Mouse (Mus musculus) right cerebral cortex, postnatal 36 days (tissue): Measurements from ENCODE around the gene Filip1.

ENCODE experiments used
- DNase-seq, 2 experiments: peaks; one replicate each; pipeline ENCODE4 v3.0.0; 2022; ENCODE audit warnings: low spot score in 2 of 2, mixed read lengths in 1 of 2

The Filip1 gene

DNA sequence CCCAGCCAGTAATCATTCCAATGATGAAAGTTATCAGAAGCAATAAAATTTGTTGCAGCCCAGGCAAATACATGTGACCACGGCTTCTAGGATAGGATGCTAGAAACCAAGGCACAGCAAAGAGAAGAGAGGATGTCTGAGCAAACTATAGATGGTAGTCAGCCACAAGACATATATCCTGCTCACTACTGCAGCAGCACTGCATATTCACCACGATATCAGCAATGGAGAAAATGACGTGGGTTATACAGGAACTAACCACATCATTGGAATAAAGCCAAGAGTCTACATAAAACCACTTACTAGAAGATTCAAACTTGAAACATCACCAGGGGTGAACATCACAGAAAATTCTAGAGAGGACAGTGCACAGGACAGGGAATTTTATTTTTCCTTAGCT is 113.8 kb downstream of the Filip1 start:
- no peak for DNase-seq

DNA sequence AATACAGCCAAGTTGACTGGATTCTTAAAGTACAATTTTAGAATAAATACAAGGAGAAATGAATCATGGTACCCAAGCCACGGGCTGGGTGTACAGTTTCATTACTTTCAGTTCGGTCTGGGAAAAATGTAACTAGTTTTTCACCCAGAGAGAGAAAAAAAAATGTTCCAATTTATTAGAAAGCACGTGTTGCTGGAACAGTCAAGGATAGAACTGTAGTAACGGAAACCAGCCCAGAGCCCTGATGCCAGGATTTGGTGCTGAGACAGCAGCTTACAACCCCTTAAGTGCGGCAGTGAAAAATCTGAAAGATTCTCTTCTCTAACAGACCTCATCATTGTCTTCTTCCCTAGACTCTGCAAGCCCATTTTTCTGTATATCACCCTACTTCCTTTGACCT is 118.0 kb downstream of the Filip1 start:
- no peak for DNase-seq

DNA sequence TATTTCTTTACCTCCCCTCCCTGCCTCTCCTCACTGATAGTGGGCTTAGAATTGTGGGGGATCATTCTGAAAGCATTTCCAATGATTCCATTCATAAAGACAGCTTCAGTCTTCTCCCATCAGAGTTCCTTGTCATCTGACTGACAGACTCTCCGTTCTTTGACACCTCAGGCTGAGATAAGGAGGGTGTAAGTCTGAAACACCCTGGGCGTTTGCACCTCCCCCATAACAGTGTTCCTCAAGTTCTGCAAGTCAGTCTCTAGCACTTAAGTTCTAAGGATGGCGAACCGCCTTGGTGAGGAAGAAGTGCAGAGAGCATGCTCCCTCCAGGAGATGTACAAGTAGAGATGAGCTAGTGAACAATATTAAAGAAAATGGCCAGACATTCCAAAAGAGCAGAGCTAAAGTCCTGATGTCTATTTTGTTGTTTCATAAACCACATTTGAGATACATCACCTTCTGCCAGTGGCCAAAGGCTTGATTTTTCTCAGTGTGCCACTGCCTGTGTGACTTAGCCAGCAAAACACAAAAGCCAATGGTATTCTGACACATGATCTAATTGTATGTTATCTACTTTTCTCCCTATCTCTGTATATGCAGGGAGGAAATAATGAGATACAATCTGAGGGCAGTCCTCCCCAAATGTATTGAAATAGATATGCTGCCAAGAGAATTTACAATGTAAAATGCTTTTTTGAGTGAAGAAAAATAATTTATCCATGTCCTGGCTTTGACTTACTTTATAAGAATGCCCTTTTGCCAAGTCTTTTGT is 118.6 kb downstream of the Filip1 start:
- no peak for DNase-seq

DNA sequence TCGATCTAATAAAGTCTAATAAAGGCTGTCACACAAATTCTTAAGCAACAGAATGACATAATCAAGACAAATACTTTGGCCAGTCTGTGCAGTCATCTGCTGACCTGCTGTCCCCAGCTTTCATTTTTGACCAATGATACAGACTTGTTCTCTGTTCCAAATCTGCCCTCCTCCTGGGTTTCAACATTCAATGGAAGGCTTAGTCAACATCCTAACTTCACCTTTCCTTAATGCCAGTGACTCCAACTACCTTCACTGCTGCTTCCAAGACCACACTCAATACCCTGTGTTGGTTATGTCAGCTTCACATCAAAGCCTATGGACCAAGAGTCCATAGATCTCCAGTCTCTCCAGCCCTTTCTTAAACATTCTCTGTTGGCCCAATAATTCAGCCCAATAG is 120.5 kb downstream of the Filip1 start:
- DNase-seq = no peak

DNA sequence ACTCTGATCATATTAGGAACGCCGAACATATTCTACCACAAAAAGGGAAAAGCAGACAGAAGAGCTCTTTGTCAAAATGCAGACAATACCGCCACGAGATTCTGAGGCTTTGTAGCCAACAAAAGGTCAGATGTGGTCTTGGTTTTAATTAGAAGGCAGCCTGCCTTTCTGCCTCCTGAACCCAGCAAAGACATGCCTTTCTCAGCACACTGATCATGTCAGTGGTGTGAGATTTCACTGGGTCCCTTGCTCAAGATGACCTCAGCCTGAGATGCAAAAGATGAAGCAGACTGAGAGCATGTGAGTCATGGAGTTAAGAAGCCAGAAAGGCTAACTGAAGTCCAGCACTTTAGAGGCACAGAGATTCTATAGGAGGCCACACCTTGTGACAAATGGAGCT is 122.2 kb downstream of the Filip1 start:
- no peak for DNase-seq

DNA sequence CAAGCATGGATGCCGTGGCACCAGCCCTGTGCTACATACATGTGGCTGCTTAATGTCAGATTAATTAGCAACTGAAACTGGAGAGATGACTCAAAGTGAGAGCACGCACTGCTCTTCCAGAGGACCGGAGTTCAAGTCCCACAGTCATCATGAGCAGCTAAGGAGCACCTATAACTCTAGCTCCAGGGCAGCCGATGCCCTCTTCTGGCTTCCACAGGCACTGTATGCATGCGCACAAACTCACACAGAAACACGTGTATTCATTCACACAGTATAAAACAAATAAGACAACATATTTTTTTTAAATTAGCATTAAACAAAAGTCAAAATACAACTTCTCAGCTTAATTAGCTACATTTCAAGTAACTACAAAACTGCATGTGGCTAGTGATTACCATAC is 123.5 kb downstream of the Filip1 start:
- DNase-seq = no peak

DNA sequence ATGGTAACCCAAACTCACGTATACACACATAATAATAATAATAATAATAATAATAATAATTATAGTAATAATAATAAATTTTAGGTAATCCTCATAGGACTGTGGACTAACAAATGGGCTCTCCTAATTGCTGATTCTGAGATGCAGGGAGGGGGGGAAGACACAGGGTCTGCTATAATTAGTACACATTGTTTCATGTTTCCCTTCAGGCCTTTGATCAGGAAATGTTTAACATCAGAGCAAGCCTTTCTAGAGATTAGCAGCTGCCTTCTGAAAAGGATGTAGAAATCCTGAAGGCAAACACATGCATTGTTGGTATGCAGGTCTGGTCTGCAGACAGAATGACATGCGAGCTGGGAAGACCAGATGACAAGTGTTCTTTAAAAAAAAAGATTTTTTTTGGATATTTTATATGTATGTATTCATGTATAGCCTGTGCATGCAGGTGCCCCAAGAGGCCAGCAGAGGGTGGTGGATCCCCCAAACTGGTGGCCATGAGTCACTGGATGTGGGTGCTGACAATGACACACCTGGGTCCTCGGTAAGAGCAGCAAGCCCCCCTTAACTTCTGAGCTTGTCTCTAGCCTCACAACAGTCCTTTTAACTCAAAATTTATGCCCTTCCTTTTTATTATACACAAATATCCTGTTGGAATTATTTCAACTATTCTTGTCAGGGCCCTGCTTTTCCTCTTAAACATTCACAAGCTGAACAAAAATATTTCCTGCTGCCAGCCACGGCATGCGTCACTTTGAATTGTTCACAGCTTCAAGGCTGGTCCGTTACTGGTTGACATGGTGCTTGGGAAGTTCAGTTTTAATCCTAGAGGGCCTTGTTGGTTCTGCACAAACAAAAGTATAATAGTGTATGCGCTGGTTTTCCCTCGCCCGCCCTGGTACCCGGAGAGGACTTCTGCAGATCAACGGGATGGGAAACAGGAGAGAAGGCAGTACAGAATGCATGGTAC is 127.1 kb downstream of the Filip1 start:
- DNase-seq = no peak

DNA sequence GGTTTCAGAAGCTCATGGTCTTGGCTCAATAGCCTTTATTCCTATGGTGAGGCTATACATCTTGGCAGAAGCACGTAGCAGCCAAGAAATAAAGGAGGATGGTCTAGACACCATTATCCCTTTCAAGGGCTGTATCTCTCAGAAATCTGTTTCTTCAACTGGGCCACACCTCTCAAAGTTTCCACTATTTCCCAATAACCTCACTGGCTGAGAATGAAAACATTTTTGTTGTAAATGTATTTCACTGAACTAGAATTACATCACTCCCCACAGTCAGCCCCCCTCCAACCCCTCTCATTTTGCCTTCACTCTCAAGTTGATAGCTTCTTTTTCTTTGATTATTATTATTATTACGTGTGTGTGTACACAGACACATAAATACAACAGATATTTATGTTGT is 129.5 kb downstream of the Filip1 start:
- no peak for DNase-seq

DNA sequence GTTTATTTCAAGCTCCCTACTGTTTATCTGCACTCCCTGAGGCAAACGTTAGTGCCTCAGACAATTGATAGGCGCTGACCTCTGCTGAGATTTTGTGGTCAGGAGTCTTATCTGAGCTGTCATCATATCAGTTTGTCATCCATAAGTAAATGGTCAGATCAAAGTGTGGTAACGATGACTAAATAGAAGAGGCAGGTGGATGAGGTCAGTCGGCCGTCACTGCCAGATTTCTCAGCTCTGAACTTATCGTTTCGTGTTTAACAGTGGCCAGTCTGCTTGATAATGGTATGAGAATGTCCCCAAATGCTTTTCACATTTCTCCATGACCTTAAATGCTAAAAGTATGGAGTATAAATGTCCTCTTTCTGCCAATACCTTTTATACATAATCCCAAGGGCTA is 132.6 kb downstream of the Filip1 start:
- no peak for DNase-seq

DNA sequence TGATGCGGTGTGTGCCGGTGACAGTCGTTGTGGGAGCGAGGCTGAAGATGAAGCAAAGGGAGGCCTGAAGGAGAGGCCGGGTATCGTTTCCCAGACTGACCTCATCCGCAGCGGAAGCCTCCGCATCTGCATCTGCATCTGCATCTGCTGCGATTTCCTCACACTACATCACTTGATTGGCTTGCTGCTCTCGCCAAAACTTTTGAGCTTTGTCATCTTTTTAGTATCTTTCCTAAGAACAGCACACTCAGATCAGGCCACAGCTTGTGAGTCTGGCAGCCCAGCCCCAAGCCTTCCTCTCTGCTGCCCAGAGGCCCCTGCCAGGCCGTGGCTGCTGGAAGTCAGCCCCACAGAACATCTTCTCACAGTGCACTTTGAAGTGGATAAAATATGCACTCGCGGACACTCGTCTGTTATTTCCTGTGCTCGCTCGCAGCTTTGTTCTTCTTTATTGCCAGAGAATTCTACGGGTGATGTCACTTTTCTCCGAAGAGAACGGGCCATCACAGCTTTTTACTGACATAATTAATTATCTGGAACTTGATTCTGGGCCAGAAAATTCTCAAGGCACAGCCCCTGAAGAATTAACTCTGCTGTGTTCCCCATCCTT is 137.0 kb downstream of the Filip1 start:
- DNase-seq = no peak

DNA sequence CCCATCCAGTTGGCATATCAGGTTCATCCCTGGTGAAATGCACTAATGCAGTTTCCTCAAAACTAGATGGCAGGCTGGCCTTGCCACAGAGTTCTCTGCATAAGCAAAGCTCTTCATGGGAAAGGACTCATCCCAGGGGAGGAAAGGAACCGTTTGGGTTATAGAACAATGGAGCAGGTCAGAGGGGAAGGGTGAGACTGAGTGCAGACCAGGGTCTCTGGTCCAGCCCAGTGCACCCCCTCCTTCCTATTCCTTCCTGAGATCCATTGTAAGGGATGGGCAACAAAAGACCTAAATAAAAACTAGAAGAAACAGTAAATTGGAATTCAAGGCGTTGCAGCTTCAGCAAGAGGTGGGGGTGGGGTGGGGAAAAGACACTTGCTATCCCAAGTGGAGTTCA is 140.1 kb downstream of the Filip1 start:
- DNase-seq = no peak

DNA sequence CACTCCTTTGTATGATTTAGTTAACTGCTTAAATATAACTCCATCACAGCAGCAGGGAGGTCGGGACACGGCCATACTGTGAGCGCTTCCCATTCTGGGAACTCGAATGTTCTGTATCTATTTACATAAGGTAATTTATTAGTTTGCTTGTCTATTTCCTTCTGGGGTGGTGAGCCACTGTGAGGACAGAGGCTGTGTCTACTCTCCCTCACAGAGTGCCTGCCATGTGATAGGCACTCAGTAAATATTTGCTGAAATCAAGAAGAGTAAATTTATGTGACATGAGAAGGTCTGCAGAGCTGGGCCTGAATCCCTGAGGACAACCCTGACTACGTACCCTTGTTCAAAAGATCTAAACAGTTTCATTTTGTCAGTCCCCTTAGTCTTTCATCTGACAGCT is 143.1 kb downstream of the Filip1 start:
- DNase-seq = no peak

DNA sequence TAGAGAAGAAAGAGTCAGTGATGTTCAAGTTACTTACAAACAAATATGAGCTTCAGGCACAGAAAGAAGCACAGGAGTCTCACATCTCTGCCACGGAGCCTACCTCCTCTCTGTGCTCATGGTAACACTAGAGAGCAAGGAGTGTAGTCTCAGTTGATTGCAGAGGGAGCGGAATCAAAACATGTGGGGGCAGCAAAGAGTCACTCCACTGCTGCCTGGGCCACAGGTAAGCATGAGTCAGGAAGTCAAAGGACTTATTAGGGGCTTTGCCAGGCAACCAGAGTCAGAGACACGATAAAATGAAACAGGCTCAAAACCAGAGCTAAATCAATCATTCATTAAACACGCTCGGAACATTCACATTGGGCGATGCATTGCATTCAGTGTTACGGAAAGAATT is 146.7 kb downstream of the Filip1 start:
- no peak for DNase-seq

DNA sequence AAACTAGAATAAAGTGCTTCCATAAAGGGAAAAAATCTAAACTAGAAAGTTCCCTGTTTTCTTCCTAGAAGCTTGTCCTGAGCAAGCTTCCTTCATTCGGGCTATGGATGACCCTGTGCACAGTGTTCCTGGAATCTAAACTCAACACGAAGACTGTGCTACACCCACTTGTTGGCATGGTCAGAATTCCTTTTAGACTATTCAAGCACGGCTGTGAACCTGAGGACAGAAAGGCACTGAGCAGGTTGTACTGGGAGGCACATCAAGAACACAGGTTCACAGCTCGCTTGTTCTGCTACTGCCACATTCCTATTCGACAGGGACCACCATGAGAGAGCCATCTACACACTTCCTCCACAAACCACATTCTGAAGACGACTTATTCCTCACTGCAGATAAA is 150.1 kb downstream of the Filip1 start:
- DNase-seq = no peak

DNA sequence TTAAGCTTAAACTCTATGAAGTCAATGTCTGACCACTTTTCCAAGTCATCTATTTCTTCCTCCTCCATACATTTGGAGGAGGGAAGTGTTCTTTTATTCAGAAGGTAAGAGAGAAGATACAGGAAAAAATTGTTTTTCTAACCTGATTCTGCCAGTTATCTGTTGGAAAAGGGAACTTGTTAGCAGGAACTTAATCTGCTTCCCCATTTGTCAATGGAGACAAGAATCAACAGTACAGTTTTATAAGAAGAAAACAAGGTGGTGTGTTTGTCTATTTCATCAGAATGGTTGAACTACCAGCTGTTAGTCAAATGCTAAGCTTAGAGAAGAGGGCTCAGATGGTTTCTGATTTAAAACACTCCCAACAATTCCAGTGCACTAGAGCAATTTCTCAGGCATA is 165.6 kb downstream of the Filip1 start:
- DNase-seq = no peak

DNA sequence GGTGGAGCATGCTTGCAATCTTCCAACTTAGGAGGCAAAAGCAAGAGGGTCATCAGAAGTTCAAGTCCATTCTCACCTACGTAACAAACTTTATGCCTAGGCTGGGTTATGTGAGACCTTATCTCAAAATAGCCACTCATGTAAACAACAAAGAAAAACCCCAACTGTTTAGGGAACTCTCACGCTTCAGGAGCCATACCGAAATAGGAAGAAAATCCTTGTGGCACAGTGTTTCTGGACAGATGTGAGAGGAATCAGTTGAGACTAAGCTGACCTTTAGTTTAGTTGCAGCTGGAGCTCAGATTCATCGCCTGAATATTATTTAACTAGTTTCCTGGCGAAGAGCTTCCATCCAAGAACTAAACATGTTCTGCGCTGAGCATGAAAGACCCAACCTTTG is 170.0 kb downstream of the Filip1 start:
- DNase-seq = no peak

DNA sequence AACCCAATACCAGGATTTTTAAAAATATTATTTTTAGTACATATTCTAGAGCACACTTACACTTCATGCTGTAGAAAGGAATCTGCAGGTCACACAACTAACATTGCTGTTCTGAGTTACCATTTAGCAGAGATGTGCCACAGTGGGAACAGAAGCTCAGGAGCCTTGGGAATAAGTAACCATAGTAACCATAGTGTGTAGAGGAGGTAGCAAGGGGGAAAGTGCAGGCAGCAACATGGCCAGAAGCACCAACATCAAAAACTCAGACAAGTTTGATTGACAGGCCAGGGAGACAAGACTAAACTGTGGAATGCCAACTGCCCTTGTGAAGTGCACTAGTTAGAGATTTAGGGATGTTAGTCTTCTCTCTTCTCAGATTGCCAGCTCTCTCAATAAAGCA is 170.6 kb downstream of the Filip1 start:
- DNase-seq = no peak

DNA sequence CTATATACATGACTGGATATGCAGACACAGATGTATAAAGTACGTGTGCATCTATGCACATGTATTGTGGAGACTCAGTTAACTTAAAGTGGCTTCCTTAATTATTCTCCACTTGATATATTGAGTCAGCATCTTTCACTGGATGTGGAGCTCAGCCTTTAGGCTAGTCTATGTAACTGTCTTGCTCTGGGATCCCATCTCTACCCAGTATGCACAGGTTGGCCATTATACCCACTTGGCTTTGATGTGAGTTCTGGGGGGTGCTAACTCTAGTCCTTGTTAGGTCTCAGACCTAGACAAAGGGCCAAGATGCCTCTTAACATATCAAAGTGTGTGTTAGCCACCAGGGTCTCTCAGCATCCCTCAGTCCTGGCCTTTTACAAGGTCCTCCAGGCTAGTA is 181.4 kb downstream of the Filip1 start:
- no peak for DNase-seq

DNA sequence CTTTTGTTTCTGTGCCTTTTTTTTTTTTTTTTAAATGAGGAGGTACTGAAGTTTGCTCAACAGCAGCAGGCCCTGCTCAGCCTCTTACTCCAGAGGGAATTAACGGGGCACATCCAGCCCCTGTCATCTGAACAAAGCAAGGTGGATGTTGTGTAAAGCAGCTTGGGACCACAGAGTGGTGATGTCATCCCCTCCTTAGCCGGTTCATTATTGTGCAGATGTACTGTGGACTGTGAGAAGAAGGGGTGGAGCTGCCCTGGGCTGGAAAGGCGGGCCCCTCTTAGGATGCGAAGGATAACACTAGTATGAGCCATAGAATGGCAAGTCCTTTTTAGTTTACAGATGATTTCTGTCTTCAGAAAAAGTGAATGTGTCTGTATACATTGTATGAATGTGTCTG is 181.8 kb downstream of the Filip1 start:
- no peak for DNase-seq

DNA sequence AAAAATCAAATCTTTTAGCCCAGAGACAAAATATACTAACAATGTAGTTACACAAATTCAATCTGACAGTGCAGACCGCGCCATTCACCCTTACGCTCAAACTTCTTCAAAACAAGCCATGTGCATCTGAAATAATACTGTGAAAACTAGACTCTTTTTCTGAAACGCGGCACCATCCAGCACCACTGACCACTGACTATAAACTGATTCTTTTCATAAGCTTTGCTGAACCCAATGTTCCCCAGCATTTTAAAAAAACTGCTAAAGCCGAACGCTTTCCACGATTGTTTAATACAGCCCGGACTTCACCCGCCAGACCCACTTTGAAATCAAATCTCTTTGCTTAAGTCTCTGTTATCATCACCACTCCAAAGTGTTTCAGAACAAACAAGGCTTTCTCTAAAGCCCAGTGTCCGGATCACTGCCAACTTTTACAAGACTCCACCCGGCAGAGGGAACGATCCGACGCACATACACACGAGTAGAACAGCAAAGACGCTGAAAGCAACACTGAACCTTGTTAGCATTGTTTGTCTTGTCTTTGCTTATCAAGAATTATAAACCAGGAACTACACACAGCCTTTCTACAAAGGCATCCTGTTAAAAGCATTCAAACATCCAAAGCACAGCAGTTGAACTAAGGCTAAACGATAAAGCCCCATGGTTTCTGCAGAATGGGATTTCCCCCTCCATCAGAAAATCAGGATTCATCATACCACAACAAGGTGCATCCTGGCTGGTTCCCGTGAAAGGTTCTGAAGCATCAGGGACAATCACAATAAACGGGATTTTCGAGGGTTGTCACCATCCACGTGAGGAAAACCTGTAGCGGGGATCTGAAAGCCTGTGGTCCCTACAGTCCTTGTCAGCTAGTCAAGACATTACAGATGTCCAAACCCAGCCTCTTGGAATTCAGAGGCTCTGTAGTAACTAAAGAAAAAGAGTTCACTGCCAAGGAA is 182.5 kb downstream of the Filip1 start:
- DNase-seq = no peak

DNA sequence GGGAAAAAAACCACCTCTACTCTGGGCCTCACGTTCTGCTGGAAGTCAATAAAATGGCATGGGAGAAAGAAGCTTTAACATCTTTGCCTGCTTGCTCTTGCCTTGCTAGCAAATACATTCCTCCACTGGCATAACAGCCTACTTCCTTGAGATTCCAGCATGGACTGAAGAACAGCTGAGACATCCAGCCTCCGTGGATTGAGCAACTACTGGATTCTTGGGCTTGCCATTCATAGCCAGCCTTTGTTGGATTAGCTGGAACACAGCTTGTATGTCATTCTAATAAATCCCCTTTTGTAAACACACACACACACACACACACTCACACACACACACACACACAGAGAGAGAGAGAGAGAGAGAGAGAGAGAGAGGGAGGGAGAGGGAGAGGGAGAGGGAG is 185.6 kb downstream of the Filip1 start:
- DNase-seq = no peak

DNA sequence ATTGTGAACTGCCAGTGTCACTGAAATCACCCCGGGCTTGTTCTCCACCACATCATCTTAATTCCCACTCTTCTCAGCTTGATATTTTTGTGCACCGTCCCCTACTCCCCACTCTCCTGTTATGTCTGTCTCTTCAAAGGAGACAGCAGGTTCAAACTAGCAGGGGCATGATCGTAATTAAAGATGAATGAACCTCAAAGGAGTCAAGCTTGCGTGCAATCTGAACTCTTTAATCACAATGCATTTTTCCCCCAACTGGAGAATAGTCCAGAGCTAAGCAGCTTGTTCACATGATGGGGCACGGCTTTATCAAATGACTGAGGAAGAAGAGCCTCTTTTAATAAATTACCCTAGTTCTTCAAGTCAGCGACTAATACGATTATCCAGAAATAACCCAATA is 187.1 kb downstream of the Filip1 start:
- no peak for DNase-seq
